23 mouse cellular contexts compared by ENCODE assay signal in genomic region chr11:45190601-45191370, GRCm38 (mm10).
DNase-seq lines count a peak whose midpoint lies in the region; ATAC-seq lines count a peak whose summit lies in the region.
"Had no signal": no experiment of that assay in that cellular context is flagged by ENCODE, and none has a peak within 500 bp of the region (broad histone marks: within the 10 kb centered on the region; RNA-seq: fewer than 3 reads in every experiment).

No protein-coding gene starts in this region.

- H3K4me3 ChIP-seq in forebrain, embryonic 15.5 days: no peak overlapping the region
- no peak overlapping the region for H3K4me3 ChIP-seq in forebrain, embryonic 11.5 days (ENCODE audit: low read depth, low read length)
- no peak overlapping the region for H3K4me3 ChIP-seq in midbrain, embryonic 16.5 days (ENCODE audit: low read depth, low read length)
- H3K4me3 ChIP-seq: embryonic facial prominence, embryonic 13.5 days; heart, adult 2 months; heart, embryonic 15.5 days; hindbrain, embryonic 12.5 days; intestine, embryonic 15.5 days had no signal

- ATAC-seq in forebrain, embryonic 15.5 days (replicated peaks): peak; percentile 69
- no peak for ATAC-seq in forebrain, embryonic 11.5 days (replicated peaks; ENCODE audit: low FRiP score)
- peak; percentile 32; the same call in 1 of the 2 replicates for ATAC-seq in midbrain, embryonic 16.5 days
- ATAC-seq: intestine, embryonic 15.5 days; Patski had no signal

- no peak for DNase-seq in forebrain, embryonic 11.5 days (ENCODE audit: low spot score)
- DNase-seq in layer of hippocampus, adult 9-10 months (ENCODE audit: low spot score): peak; percentile 2
- no peak for DNase-seq in layer of hippocampus, postnatal 36 days
- peak; percentile 36 for DNase-seq in retina, postnatal 1 day
- DNase-seq in retina, embryonic 14.5 days (ENCODE audit: low spot score): no peak
- no peak for DNase-seq in adrenal gland, postnatal 14 days
- DNase-seq: adrenal gland, adult 8-10 months; cerebellum, adult 11-12 months; cerebellum, adult 9-10 months; cerebellum, postnatal 25 days; gastrocnemius, postnatal 10 days; heart, adult 2 months; heart, postnatal 14 days; kidney, adult 18-20 months had no signal

- WGBS in forebrain, embryonic 15.5 days: 45% methylated on average over 14 of the region's 14 CpGs
- WGBS in forebrain, embryonic 11.5 days: 73% methylated on average over 14 of the region's 14 CpGs
- 43% methylated on average over 14 of the region's 14 CpGs for WGBS in midbrain, embryonic 16.5 days

- H3K27me3 ChIP-seq in forebrain, embryonic 15.5 days: no peaks in the 10 kb centered on the region
- no peaks in the 10 kb centered on the region for H3K27me3 ChIP-seq in forebrain, embryonic 11.5 days (ENCODE audit: control insufficient read depth, insufficient read depth, low read length)
- no peaks in the 10 kb centered on the region for H3K27me3 ChIP-seq in midbrain, embryonic 16.5 days (ENCODE audit: control insufficient read depth, insufficient read depth, low read depth, low read length)
- H3K27me3 ChIP-seq: CH12.LX; embryonic facial prominence, embryonic 13.5 days; heart, embryonic 15.5 days; hindbrain, embryonic 12.5 days; intestine, embryonic 15.5 days; Patski had no signal

- H3K9ac ChIP-seq in forebrain, embryonic 15.5 days (replicated peaks): no peak overlapping the region
- no peak overlapping the region for H3K9ac ChIP-seq in forebrain, embryonic 11.5 days (ENCODE audit: low read length)
- no peak overlapping the region for H3K9ac ChIP-seq in midbrain, embryonic 16.5 days (ENCODE audit: low read depth, low read length)
- H3K9ac ChIP-seq: embryonic facial prominence, embryonic 13.5 days; heart, embryonic 15.5 days; hindbrain, embryonic 12.5 days; intestine, embryonic 15.5 days had no signal

- H3K27ac ChIP-seq in forebrain, embryonic 15.5 days (replicated peaks): peak overlapping the region; percentile 71
- no peak overlapping the region for H3K27ac ChIP-seq in forebrain, embryonic 11.5 days (ENCODE audit: low read depth, low read length)
- H3K27ac ChIP-seq in midbrain, embryonic 16.5 days (ENCODE audit: low read length): peak overlapping the region; percentile 13
- H3K27ac ChIP-seq: heart, adult 2 months; heart, embryonic 15.5 days; hindbrain, embryonic 12.5 days; intestine, embryonic 15.5 days had no signal

- no peaks in the 10 kb centered on the region for H3K9me3 ChIP-seq in forebrain, embryonic 15.5 days
- no peaks in the 10 kb centered on the region for H3K9me3 ChIP-seq in forebrain, embryonic 11.5 days (ENCODE audit: control insufficient read depth, low read length)
- no peaks in the 10 kb centered on the region for H3K9me3 ChIP-seq in midbrain, embryonic 16.5 days (replicated peaks; ENCODE audit: control insufficient read depth, low read length, poor library complexity, severe bottlenecking)
- H3K9me3 ChIP-seq: embryonic facial prominence, embryonic 13.5 days; heart, embryonic 15.5 days; hindbrain, embryonic 12.5 days; intestine, embryonic 15.5 days had no signal

- no peaks in the 10 kb centered on the region for H3K36me3 ChIP-seq in forebrain, embryonic 15.5 days
- no peaks in the 10 kb centered on the region for H3K36me3 ChIP-seq in forebrain, embryonic 11.5 days (ENCODE audit: control insufficient read depth, insufficient read depth, low read length)
- H3K36me3 ChIP-seq in midbrain, embryonic 16.5 days (ENCODE audit: control insufficient read depth, insufficient read depth, low read length): no peaks in the 10 kb centered on the region
- H3K36me3 ChIP-seq: embryonic facial prominence, embryonic 13.5 days; heart, embryonic 15.5 days; hindbrain, embryonic 12.5 days; intestine, embryonic 15.5 days had no signal

- peaks cover 14% of the 10 kb centered on the region for H3K4me1 ChIP-seq in forebrain, embryonic 15.5 days
- no peaks in the 10 kb centered on the region for H3K4me1 ChIP-seq in forebrain, embryonic 11.5 days (replicated peaks; ENCODE audit: control insufficient read depth, insufficient read depth, low read length)
- H3K4me1 ChIP-seq in midbrain, embryonic 16.5 days (ENCODE audit: control insufficient read depth, insufficient read depth, low read length): peaks cover 13% of the 10 kb centered on the region
- H3K4me1 ChIP-seq: heart, embryonic 15.5 days; intestine, embryonic 15.5 days had no signal

- H3K4me2 ChIP-seq in forebrain, embryonic 15.5 days (replicated peaks): no peak overlapping the region
- no peak overlapping the region for H3K4me2 ChIP-seq in forebrain, embryonic 11.5 days (ENCODE audit: low read depth, low read length, severe bottlenecking)
- no peak overlapping the region for H3K4me2 ChIP-seq in midbrain, embryonic 16.5 days (ENCODE audit: low read length)
- H3K4me2 ChIP-seq: embryonic facial prominence, embryonic 13.5 days; heart, embryonic 11.5 days; heart, embryonic 15.5 days; hindbrain, embryonic 12.5 days; intestine, embryonic 15.5 days had no signal

Comparison
In these comparisons a context has a peak if more than half of its experiments do, and no peak if none do; other contexts are left out.
1. DNase-seq: peak in layer of hippocampus, adult 9-10 months (single experiment) and retina, postnatal 1 day (single experiment); none in forebrain, embryonic 11.5 days (single experiment), layer of hippocampus, postnatal 36 days (0 of 2), retina, embryonic 14.5 days (single experiment) and adrenal gland, postnatal 14 days (single experiment).